Mouse (Mus musculus) embryonic facial prominence, embryonic 11.5 days (tissue): ENCODE results near the gene Cx3cr1. TPM values are rescaled to one million over a fixed set of nuclear protein-coding genes. Genes with fewer than 3 reads are reported as not detected.

Experiments
- ATAC-seq: fragments of 200-750 bp; cut with Nextera tagmentation; replicated peaks from 2 replicates; pipeline ENCODE4 v1.8.0; 2017; ENCODE audit warnings: low read depth; ENCODE audit not compliant: insufficient number of reproducible peaks, low FRiP score, low TSS enrichment
- DNase-seq: peaks from one replicate; pipeline ENCODE4 v3.0.0-alpha.2; 2015; ENCODE audit warnings: low spot score
- H3K27ac ChIP-seq: fragments of 300-500 bp; sonication (generic); replicated peaks from 2 replicates; pipeline ENCODE4 v1.5.1; 2014; ENCODE audit warnings: mild to moderate bottlenecking, low read depth, low read length, control low read depth
- H3K27me3 ChIP-seq: fragments of 300-500 bp; sonication (generic); 2 replicates; pipeline ENCODE4 v1.6.1; 2014; ENCODE audit warnings: mild to moderate bottlenecking, low read length, moderate library complexity, mixed read lengths; ENCODE audit not compliant: control insufficient read depth, insufficient read depth
- H3K36me3 ChIP-seq: fragments of 300-500 bp; sonication (generic); replicated peaks from 2 replicates; pipeline ENCODE4 v1.6.1; 2014; ENCODE audit warnings: low read depth, mild to moderate bottlenecking, low read length, moderate library complexity, mixed read lengths; ENCODE audit not compliant: control insufficient read depth, insufficient read depth
- H3K4me1 ChIP-seq: fragments of 300-500 bp; sonication (generic); 2 replicates; pipeline ENCODE4 v1.6.1; 2014; ENCODE audit warnings: low read length, mixed read lengths; ENCODE audit not compliant: control insufficient read depth, insufficient read depth
- H3K4me2 ChIP-seq: fragments of 300-500 bp; sonication (generic); 2 replicates; pipeline ENCODE4 v1.6.1; 2014; ENCODE audit warnings: low read depth, mild to moderate bottlenecking, control low read depth, low read length, moderate library complexity
- H3K4me3 ChIP-seq: fragments of 300-500 bp; sonication (generic); 2 replicates; pipeline ENCODE4 v1.5.1; 2014; ENCODE audit warnings: low read depth, low read length, control low read depth
- H3K9ac ChIP-seq: fragments of 300-500 bp; sonication (generic); replicated peaks from 2 replicates; pipeline ENCODE4 v1.6.1; 2014; ENCODE audit warnings: mild to moderate bottlenecking, control low read depth, low read length
- H3K9me3 ChIP-seq: fragments of 300-500 bp; sonication (generic); replicated peaks from 2 replicates; pipeline ENCODE4 v1.6.1; 2016; ENCODE audit warnings: mild to moderate bottlenecking, low read length, inconsistent platforms, mixed read lengths; ENCODE audit not compliant: control insufficient read depth
- WGBS: fragments of 180-500 bp; shearing (Covaris S2); extraction: QIAGEN DNeasy Blood & Tissue Kit; methylation state at CpG from one replicate; pipeline ENCODE4 v1.1.7; 2014; 5-methylcytosine and 5-hydroxymethylcytosine counted together
- polyA plus RNA-seq: library from polyadenylated mRNA; unstranded; fragments of >200 nt; fragmentation: Nextera tagmentation; extraction: Ambion mirVana; gene quantifications from 2 replicates; pipeline ENCODE4 v1.2.1, GENCODE M21; 2014

The Cx3cr1 gene
- polyA plus RNA-seq, 1 experiment from 2014 or later, result 2.4 TPM

GRCm38 (mm10) chr9:120000761-120001160 lies 68.9 kb downstream of the Cx3cr1 start:
- H3K27me3 ChIP-seq, result no peaks in the 10 kb centered on the region
- no peak overlapping the region for H3K9ac ChIP-seq
- WGBS, result 75% methylated on average over 5 of the region's 5 CpGs
- H3K4me3 ChIP-seq, result no peak overlapping the region
- DNase-seq (no peak), ATAC-seq (no peak)
- no peaks in the 10 kb centered on the region for H3K36me3 ChIP-seq
- H3K4me2 ChIP-seq, result no peak overlapping the region
- H3K4me1 ChIP-seq, result peaks cover 3% of the 10 kb centered on the region; the same call in 1 of the 2 replicates
- H3K9me3 ChIP-seq, result no peaks in the 10 kb centered on the region
- no peak overlapping the region for H3K27ac ChIP-seq

GRCm38 (mm10) chr9:119999636-120000035 lies 70.0 kb downstream of the Cx3cr1 start:
- H3K4me3 ChIP-seq, result no peak overlapping the region
- H3K4me2 ChIP-seq, result no peak overlapping the region
- no peaks in the 10 kb centered on the region for H3K27me3 ChIP-seq
- H3K9ac ChIP-seq, result no peak overlapping the region
- ATAC-seq, result no peak
- WGBS, result 74% methylated on average over 6 of the region's 6 CpGs
- no peak for DNase-seq
- H3K36me3 ChIP-seq, result no peaks in the 10 kb centered on the region
- no peaks in the 10 kb centered on the region for H3K9me3 ChIP-seq
- no peak overlapping the region for H3K27ac ChIP-seq
- peaks cover 3% of the 10 kb centered on the region; the same call in 1 of the 2 replicates for H3K4me1 ChIP-seq

GRCm38 (mm10) chr9:119998776-119999175 lies 70.9 kb downstream of the Cx3cr1 start:
- H3K4me2 ChIP-seq, result no peak overlapping the region
- no peaks in the 10 kb centered on the region for H3K36me3 ChIP-seq
- no peak overlapping the region for H3K27ac ChIP-seq
- no peak overlapping the region for H3K4me3 ChIP-seq
- ATAC-seq (no peak), DNase-seq (no peak)
- no peak overlapping the region for H3K9ac ChIP-seq
- H3K27me3 ChIP-seq, result no peaks in the 10 kb centered on the region
- H3K9me3 ChIP-seq, result no peaks in the 10 kb centered on the region
- WGBS, result 81% methylated on average over 1 of the region's 1 CpGs
- H3K4me1 ChIP-seq, result peaks cover 3% of the 10 kb centered on the region; the same call in 1 of the 2 replicates

- Histone ChIP-seq H3K9ac (no peak overlapping the region), H3K36me3 (no peaks in the 10 kb centered on the region), H3K27me3 (no peaks in the 10 kb centered on the region), H3K4me2 (no peak overlapping the region), H3K9me3 (no peaks in the 10 kb centered on the region), H3K27ac (no peak overlapping the region), H3K4me3 (no peak overlapping the region), H3K4me1 (no peaks in the 10 kb centered on the region)
- ATAC-seq (no peak), DNase-seq (no peak)
- 84% methylated on average over 4 of the region's 4 CpGs for WGBS
Observed at GRCm38 (mm10) chr9:119996080-119996479, 73.6 kb downstream of the Cx3cr1 start.

GRCm38 (mm10) chr9:119994207-119994606 lies 75.5 kb downstream of the Cx3cr1 start:
- no peak overlapping the region for H3K27ac ChIP-seq
- H3K4me3 ChIP-seq, result no peak overlapping the region
- 69% methylated on average over 7 of the region's 7 CpGs for WGBS
- no peak for ATAC-seq
- no peaks in the 10 kb centered on the region for H3K27me3 ChIP-seq
- H3K36me3 ChIP-seq, result no peaks in the 10 kb centered on the region
- H3K4me2 ChIP-seq, result no peak overlapping the region
- DNase-seq, result no peak
- H3K4me1 ChIP-seq, result no peaks in the 10 kb centered on the region
- no peaks in the 10 kb centered on the region for H3K9me3 ChIP-seq
- no peak overlapping the region for H3K9ac ChIP-seq

- no peak overlapping the region for H3K9ac ChIP-seq
- no peaks in the 10 kb centered on the region for H3K4me1 ChIP-seq
- H3K9me3 ChIP-seq, result no peaks in the 10 kb centered on the region
- WGBS, result 82% methylated on average over 10 of the region's 10 CpGs
- no peaks in the 10 kb centered on the region for H3K36me3 ChIP-seq
- H3K4me2 ChIP-seq, result no peak overlapping the region
- ATAC-seq (no peak), DNase-seq (no peak)
- H3K4me3 ChIP-seq, result no peak overlapping the region
- H3K27me3 ChIP-seq, result no peaks in the 10 kb centered on the region
- H3K27ac ChIP-seq, result no peak overlapping the region
Observed at GRCm38 (mm10) chr9:119993092-119993844, 76.4 kb downstream of the Cx3cr1 start.

GRCm38 (mm10) chr9:119991310-119991709 lies 78.4 kb downstream of the Cx3cr1 start:
- DNase-seq (no peak), ATAC-seq (no peak)
- Histone ChIP-seq H3K27ac (no peak overlapping the region), H3K4me2 (no peak overlapping the region), H3K27me3 (no peaks in the 10 kb centered on the region), H3K4me1 (no peaks in the 10 kb centered on the region), H3K4me3 (no peak overlapping the region), H3K9ac (no peak overlapping the region), H3K36me3 (no peaks in the 10 kb centered on the region), H3K9me3 (no peaks in the 10 kb centered on the region)
- WGBS, result 17% methylated on average over 5 of the region's 5 CpGs

GRCm38 (mm10) chr9:119988304-119988703 lies 81.4 kb downstream of the Cx3cr1 start:
- ATAC-seq (no peak), DNase-seq (no peak)
- H3K4me3 ChIP-seq, result no peak overlapping the region
- no peak overlapping the region for H3K9ac ChIP-seq
- no peaks in the 10 kb centered on the region for H3K9me3 ChIP-seq
- no peaks in the 10 kb centered on the region for H3K36me3 ChIP-seq
- no peak overlapping the region for H3K4me2 ChIP-seq
- H3K4me1 ChIP-seq, result peaks cover 6% of the 10 kb centered on the region
- H3K27ac ChIP-seq, result no peak overlapping the region
- H3K27me3 ChIP-seq, result no peaks in the 10 kb centered on the region
- WGBS, result 39% methylated on average over 7 of the region's 7 CpGs
